In the genomic region with DNA sequence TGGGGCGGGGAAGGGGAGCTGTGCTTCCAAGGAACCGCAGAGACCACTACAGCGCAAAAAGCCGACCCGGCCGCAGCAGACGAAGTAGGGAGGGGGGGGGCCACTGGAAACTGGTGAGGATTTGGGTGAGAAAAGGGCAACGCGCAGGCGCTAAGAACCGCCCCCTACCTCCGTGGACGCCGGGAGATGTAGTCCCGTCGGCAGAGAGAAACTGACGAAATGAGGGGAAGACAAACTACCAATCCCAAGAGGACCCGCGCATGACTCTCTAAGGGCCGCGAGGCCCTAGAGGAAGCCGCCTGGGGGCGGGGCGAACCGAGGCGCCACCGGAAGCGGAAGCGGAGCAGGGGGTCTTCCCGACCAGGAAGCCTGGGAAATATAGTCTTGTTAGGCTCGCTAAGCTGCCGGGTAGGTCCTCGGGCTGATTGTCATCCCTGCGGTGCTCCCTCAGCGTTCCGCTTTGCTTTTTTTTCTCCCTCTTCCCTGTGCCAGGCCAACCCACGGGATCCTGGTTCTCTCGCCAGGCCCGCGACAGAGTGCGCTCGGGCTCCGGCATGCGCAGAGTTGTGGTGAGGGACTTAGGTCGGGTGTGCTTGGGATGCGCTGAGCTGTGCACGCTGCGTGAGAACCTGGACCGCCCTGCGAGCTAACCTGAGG, we compare ENCODE assay signal across 8 mouse cellular contexts. TPM values are rescaled to one million over a fixed set of nuclear protein-coding genes. Genes with fewer than 3 reads are reported as not detected.
DNase-seq lines count a peak whose midpoint lies in the region; ATAC-seq and TF ChIP-seq lines count a peak whose summit lies in the region.

A gene (plus strand): TSS at position 313 of the 657 bp plus-strand sequence.

- peak within 1 kb of the TSS; percentile 79 for H3K4me3 ChIP-seq in cortical plate, adult 2 months (ENCODE audit: insufficient read depth, low read length)
- H3K4me3 ChIP-seq in megakaryocyte, embryonic 14.5 days (replicated peaks), result peak within 1 kb of the TSS; percentile 99

- TF ChIP-seq POLR2A in cortical plate, adult 2 months (IDR thresholded peaks at IDR 0.05; ENCODE audit: extremely low read depth, insufficient read depth, low read length), result peak; percentile 80

- ATAC-seq in activated CD4-positive, CD25-positive, alpha-beta regulatory T cell, adult 4 months, result peak; percentile 91

- H3K4me1 ChIP-seq in cortical plate, adult 2 months (ENCODE audit: control insufficient read depth, insufficient read depth, low read length), result peaks cover 2% of the 10 kb centered on the region; the same call in 1 of the 2 replicates
- peaks cover 56% of the 10 kb centered on the region for H3K4me1 ChIP-seq in megakaryocyte, embryonic 14.5 days

- peak; percentile 96 to 97 for DNase-seq in gastrocnemius, adult 8-10 months (ENCODE audit: low spot score in 2 of 2)
- DNase-seq in hindlimb bud, embryonic 11.5 days (ENCODE audit: extremely low spot score, low read depth, low spot score), result peak; percentile 93
- DNase-seq in left cerebral cortex, adult 8-10 months (ENCODE audit: low spot score in 2 of 2), result peak; percentile 91 to 99
- DNase-seq in right cerebral cortex, postnatal 10 days (ENCODE audit: low spot score in 2 of 2), result peak; percentile 99
- DNase-seq in urinary bladder, postnatal 25 days (ENCODE audit: low spot score), result peak; percentile 95

- TF ChIP-seq CTCF in cortical plate, adult 2 months (IDR thresholded peaks at IDR 0.05; ENCODE audit: extremely low read depth, insufficient read depth, low read length), result no peak

- H3K27ac ChIP-seq in cortical plate, adult 2 months (ENCODE audit: insufficient read depth, low read length), result peak within 1 kb of the TSS; percentile 43

- H3K9me3 ChIP-seq in megakaryocyte, embryonic 14.5 days, result no peaks in the 10 kb centered on the region

- peaks cover 56% of the 10 kb centered on the region for H3K36me3 ChIP-seq in megakaryocyte, embryonic 14.5 days (replicated peaks; ENCODE audit: low read length)

- no peaks in the 10 kb centered on the region for H3K27me3 ChIP-seq in megakaryocyte, embryonic 14.5 days (replicated peaks)

RNA-seq across cellular contexts. Expression of the gene that starts here (rescaled TPM):
- 10 to 100 TPM; 60.4 to 70.2 TPM for polyA plus RNA-seq in activated CD4-positive, CD25-positive, alpha-beta regulatory T cell, adult 4 months (2017; shearing (Covaris generic))
- polyA plus RNA-seq in cortical plate, adult 2 months (2012; rRNA removed), result 20.4 and 21.0 TPM in 2 replicates
- 10 to 100 TPM in 1 of 4 experiments, 1 to 10 TPM in 3; 8.6 to 11.4 (median 9.3) TPM for total RNA-seq in gastrocnemius, adult 8-10 months (2022)
- total RNA-seq in left cerebral cortex, adult 8-10 months (2022), result 10 to 100 TPM; 19.7 to 24.5 (median 22.8) TPM
- polyA plus RNA-seq in megakaryocyte, embryonic 14.5 days (2012; ENCODE audit: insufficient read depth, low replicate concordance), result 46.5 and 57.4 TPM in 2 replicates

Comparison
In these comparisons a context has a peak if more than half of its experiments do, and no peak if none do; other contexts are left out.
1. Peak in every context shown above with its lines: DNase-seq, ATAC-seq, H3K4me3 ChIP-seq and H3K27ac ChIP-seq.